Mouse (Mus musculus) neural tube, embryonic 12.5 days (tissue): Measurements from ENCODE around the gene Mtnr1a. TPM values are rescaled to one million over a fixed set of nuclear protein-coding genes. Genes with fewer than 3 reads are reported as not detected.

Source experiments
- ATAC-seq: fragments of 200-750 bp; cut with Nextera tagmentation; 2 replicates; pipeline ENCODE4 v1.8.0; 2017; ENCODE audit warnings: low read depth, mild to moderate bottlenecking, moderate TSS enrichment, moderate library complexity; ENCODE audit not compliant: low FRiP score
- H3K27ac ChIP-seq: fragments of 300-500 bp; sonication (generic); 2 replicates; pipeline ENCODE4 v1.5.1; 2016
- H3K27me3 ChIP-seq: fragments of 300-500 bp; sonication (generic); replicated peaks from 2 replicates; pipeline ENCODE4 v1.6.1; 2016; ENCODE audit warnings: mild to moderate bottlenecking
- H3K36me3 ChIP-seq: fragments of 300-500 bp; sonication (generic); 2 replicates; pipeline ENCODE4 v1.6.1; 2016; ENCODE audit warnings: mild to moderate bottlenecking
- H3K4me1 ChIP-seq: fragments of 300-500 bp; sonication (generic); 2 replicates; pipeline ENCODE4 v1.6.1; 2016
- H3K4me2 ChIP-seq: fragments of 300-500 bp; sonication (generic); replicated peaks from 2 replicates; pipeline ENCODE4 v1.6.1; 2016; ENCODE audit warnings: mild to moderate bottlenecking
- H3K4me3 ChIP-seq: fragments of 300-500 bp; sonication (generic); 2 replicates; pipeline ENCODE4 v1.5.1; 2016
- H3K9ac ChIP-seq: fragments of 300-500 bp; sonication (generic); 2 replicates; pipeline ENCODE4 v1.6.1; 2016; ENCODE audit warnings: mild to moderate bottlenecking
- H3K9me3 ChIP-seq: fragments of 300-500 bp; sonication (generic); 2 replicates; pipeline ENCODE4 v1.6.1; 2016; ENCODE audit warnings: mild to moderate bottlenecking
- WGBS: fragments of 180-500 bp; shearing (Covaris S2); methylation state at CpG from one replicate; pipeline ENCODE4 v1.1.7; 2016; 5-methylcytosine and 5-hydroxymethylcytosine counted together
- polyA plus RNA-seq: library from polyadenylated mRNA; unstranded; fragments of >200 nt; fragmentation: Nextera tagmentation; extraction: Ambion mirVana; gene quantifications from 2 replicates; pipeline ENCODE4 v1.2.1, GENCODE M21; 2016

Gene Mtnr1a
- 0.41 and 0.56 TPM in 2 replicates for polyA plus RNA-seq

DNA sequence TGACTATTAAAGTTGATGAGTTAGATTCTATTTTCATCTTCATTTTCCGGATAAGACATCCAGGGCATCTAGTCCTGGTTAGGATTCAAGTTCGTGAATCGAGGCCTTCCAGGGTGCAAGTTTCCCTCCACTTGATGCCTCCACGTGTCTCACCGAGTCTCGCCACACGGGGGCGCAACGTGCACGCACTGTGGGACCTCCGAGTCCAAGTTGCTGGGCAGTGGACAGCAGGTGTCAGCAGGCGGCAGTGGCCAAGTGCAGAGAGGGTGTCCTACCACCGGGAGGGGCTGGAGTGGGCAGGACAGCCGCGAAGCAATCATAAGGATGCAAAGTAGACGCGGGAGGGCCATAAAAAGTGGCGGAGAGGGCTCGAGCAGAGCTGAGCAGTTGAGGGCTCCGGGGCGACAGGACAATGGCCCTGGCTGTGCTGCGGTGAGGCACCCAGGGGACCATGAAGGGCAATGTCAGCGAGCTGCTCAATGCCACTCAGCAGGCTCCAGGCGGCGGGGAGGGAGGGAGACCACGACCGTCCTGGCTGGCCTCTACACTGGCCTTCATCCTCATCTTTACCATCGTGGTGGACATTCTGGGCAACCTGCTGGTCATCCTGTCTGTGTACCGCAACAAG, at the start of gene Mtnr1a:
Mtnr1a (plus strand) TSS at position 379 of the 628 bp plus-strand sequence.
- 6% methylated on average over 29 of the region's 29 CpGs for WGBS
- Histone ChIP-seq H3K27me3 (no peaks in the 10 kb centered on the region), H3K4me1 (peaks cover 10% of the 10 kb centered on the region), H3K4me2 (peak within 1 kb of the TSS; percentile 69), H3K9ac (no peak within 1 kb of the TSS), H3K4me3 (peak within 1 kb of the TSS; percentile 29), H3K9me3 (no peaks in the 10 kb centered on the region), H3K36me3 (no peaks in the 10 kb centered on the region), H3K27ac (no peak within 1 kb of the TSS)
- peak; percentile 86 for ATAC-seq

DNA sequence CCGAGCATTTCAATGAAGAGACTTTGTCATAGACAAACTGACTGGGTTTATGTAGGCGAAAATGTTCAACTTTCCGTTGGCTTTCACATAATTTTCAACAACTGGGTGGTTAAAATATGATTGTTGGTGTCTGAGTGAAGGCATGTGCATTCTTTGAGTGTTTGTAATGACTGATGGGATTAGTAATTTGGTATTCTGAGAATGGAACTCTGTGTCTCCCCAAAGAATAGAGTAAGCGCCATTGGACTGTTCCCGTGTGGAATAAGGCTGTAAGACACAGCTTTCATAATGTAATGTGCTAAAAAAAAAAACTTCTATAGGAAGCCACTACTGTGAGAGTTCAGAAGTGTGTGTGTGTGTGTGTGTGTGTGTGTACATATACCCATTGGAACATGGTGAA, 49.7 kb upstream of the Mtnr1a start:
- WGBS = 85% methylated on average over 5 of the region's 5 CpGs
- Histone ChIP-seq H3K9ac (no peak overlapping the region), H3K4me3 (no peak overlapping the region), H3K36me3 (peaks cover 42% of the 10 kb centered on the region), H3K4me1 (no peaks in the 10 kb centered on the region), H3K27ac (no peak overlapping the region), H3K4me2 (no peak overlapping the region), H3K9me3 (0 out of 2 replicates have a peak, but pooled peaks cover 3% of the 10 kb centered on the region), H3K27me3 (no peaks in the 10 kb centered on the region)
- ATAC-seq = no peak

DNA sequence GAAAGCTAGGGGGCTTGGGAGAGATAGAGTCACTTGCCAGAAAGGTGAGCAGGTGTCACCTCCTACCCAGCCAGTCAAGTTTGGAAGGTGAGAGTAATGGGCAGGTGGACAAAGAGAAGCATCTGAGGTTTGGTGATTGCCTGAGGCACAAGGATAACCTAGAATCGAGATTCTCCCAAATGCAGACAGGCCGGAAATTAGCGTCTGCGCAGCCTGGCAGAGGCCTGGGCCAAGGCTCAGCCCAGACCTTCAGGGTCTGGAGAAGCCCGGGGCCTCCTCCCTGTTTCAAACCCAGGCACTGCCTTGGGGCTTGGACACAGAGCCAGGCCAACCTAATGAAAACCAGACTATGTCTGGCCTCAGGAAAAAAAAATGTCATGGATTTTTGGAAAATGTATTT, 47.8 kb upstream of the Mtnr1a start:
- no peak overlapping the region for H3K27ac ChIP-seq
- 93% methylated on average over 5 of the region's 5 CpGs for WGBS
- H3K27me3 ChIP-seq = no peaks in the 10 kb centered on the region
- H3K4me1 ChIP-seq = no peaks in the 10 kb centered on the region
- H3K4me2 ChIP-seq = no peak overlapping the region
- peaks cover 51% of the 10 kb centered on the region for H3K36me3 ChIP-seq
- H3K9ac ChIP-seq = no peak overlapping the region
- H3K9me3 ChIP-seq = peaks cover 10% of the 10 kb centered on the region; the same call in 1 of the 2 replicates
- no peak overlapping the region for H3K4me3 ChIP-seq
- ATAC-seq = no peak

DNA sequence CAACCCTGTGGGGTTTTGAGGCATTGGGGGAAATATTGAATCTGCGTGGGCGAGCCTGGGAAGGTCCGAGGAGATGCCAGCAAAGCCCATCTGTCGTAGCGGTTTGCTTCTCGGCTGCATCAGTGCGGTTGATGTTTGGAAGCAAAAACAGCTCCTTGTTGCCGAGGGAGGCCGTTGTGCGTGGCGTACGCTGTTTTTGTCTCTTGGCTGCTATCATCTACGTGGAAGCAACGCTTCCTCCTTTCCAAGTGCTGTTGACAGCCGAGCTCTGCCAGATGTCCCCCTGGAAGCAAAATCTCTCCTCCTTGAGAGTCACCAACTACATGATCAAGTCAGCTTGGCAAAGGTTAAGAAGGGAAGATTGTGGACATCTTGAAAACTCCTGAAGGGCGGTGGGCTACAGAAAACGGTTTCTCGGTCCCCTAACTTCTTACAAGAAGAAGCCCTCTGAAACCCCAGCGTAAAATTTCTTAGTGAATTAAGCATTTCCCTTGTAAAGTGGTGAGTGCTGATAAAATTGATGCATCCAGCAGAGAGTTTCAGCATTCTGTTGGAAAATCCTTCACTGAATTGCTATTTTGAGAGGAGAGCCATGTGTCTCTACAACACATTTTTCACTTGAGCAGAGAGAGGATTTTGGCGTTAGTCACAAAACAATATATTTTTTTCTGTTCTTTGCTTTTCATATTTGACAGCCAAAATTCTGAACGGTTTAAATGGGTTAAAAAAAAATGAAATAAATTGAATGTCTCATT, 46.8 kb upstream of the Mtnr1a start:
- no peak for ATAC-seq
- WGBS = 96% methylated on average over 21 of the region's 21 CpGs
- no peak overlapping the region for H3K4me2 ChIP-seq
- H3K27ac ChIP-seq = no peak overlapping the region
- peaks cover 10% of the 10 kb centered on the region; the same call in 1 of the 2 replicates for H3K9me3 ChIP-seq
- peaks cover 57% of the 10 kb centered on the region for H3K36me3 ChIP-seq
- H3K4me3 ChIP-seq = no peak overlapping the region
- H3K27me3 ChIP-seq = no peaks in the 10 kb centered on the region
- no peaks in the 10 kb centered on the region for H3K4me1 ChIP-seq
- no peak overlapping the region for H3K9ac ChIP-seq

DNA sequence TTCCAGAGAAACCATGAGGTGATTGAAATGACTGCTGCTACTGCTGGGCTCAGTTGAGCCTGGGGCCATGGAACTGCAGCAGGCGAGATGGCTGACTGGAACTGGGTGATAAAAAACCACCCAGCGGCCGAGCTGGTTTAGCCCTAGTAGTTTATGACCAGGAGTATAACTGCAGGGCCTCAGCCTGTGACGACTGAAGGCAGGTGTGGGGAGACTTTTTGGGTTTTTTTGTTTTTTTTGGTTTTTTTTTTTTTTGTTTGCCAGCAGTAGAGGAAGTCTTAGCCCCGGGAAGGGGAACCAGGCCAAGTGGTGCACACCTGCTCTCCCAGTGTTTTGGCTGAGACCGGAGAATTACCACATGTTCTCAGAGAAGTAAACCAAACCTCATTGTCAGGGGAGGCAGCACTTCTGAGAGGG, 40.8 kb upstream of the Mtnr1a start:
- no peaks in the 10 kb centered on the region for H3K27me3 ChIP-seq
- no peak for ATAC-seq
- no peak overlapping the region for H3K4me2 ChIP-seq
- no peak overlapping the region for H3K4me3 ChIP-seq
- no peak overlapping the region for H3K9ac ChIP-seq
- no peaks in the 10 kb centered on the region for H3K4me1 ChIP-seq
- H3K27ac ChIP-seq = no peak overlapping the region
- WGBS = 59% methylated on average over 6 of the region's 6 CpGs
- peaks cover 68% of the 10 kb centered on the region for H3K36me3 ChIP-seq
- peaks cover 10% of the 10 kb centered on the region; the same call in 1 of the 2 replicates for H3K9me3 ChIP-seq

DNA sequence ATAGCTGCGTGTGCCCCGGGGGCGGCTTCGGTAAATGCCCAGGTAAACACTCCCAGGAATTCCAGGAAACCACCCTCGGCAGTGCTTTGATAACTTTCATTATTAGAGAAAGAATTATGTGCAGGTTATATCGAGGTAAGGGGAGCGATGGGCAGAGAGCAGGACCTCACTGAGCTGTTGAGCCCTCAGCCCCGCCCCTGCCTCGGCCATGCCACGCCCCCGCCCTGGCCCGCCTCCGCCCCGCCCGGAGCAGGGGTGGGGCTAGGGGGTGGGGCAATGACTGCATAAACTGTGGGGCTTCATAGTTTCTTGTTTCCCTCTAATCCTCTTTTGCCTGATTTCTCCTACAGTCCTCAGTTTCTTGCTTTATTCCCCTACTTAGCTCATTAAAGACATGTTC, 30.6 kb upstream of the Mtnr1a start:
- H3K9ac ChIP-seq = no peak overlapping the region
- no peak overlapping the region for H3K27ac ChIP-seq
- H3K4me2 ChIP-seq = no peak overlapping the region
- H3K4me3 ChIP-seq = no peak overlapping the region
- WGBS = 91% methylated on average over 12 of the region's 15 CpGs
- H3K4me1 ChIP-seq = no peaks in the 10 kb centered on the region
- ATAC-seq = no peak
- no peaks in the 10 kb centered on the region for H3K27me3 ChIP-seq
- H3K9me3 ChIP-seq = peaks cover 4% of the 10 kb centered on the region; the same call in 1 of the 2 replicates
- H3K36me3 ChIP-seq = peaks cover 77% of the 10 kb centered on the region

DNA sequence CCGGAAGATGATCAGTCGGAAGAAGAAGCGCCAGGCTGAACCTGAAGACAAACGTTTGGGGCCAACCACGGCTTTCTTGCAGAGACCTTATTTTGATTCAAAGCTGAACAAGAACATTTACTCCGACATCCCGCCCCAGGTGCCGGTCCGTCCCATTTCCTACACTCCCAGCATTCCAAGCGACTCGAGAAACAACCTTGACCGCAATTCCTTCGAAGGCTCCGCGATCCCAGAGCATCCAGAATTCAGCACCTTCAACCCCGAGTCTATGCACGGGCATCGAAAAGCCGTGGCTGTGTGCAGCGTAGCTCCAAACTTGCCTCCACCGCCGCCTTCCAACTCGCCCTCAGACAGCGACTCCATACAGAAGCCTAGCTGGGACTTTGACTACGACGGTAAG, 24.8 kb upstream of the Mtnr1a start:
- H3K36me3 ChIP-seq = peaks cover 52% of the 10 kb centered on the region
- no peak overlapping the region for H3K4me3 ChIP-seq
- H3K4me2 ChIP-seq = no peak overlapping the region
- ATAC-seq = no peak
- 96% methylated on average over 26 of the region's 26 CpGs for WGBS
- no peak overlapping the region for H3K9ac ChIP-seq
- no peak overlapping the region for H3K27ac ChIP-seq
- no peaks in the 10 kb centered on the region for H3K4me1 ChIP-seq
- no peaks in the 10 kb centered on the region for H3K27me3 ChIP-seq
- H3K9me3 ChIP-seq = peaks cover 4% of the 10 kb centered on the region; the same call in 1 of the 2 replicates

DNA sequence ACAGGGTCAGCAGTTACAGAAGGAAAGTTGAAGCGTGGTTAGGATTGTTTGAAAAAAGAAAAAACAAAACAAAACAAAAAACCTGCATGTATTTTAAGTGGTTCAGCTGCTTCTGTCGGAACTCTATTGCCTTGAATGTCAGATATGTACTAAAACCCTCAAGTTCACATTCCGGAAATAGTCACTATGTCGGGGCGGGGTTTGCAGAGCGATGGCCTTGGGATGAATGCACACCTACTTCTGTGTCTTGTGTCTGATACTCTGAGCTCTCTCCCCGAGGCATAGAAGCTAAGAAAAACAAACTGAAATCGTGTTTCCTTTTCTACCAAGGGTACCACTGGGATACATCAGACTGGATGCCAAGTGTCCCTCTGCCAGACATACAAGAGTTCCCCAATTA, 18.5 kb upstream of the Mtnr1a start:
- no peak overlapping the region for H3K27ac ChIP-seq
- no peak for ATAC-seq
- no peaks in the 10 kb centered on the region for H3K27me3 ChIP-seq
- peaks cover 24% of the 10 kb centered on the region for H3K36me3 ChIP-seq
- no peak overlapping the region for H3K9ac ChIP-seq
- H3K4me2 ChIP-seq = no peak overlapping the region
- WGBS = 94% methylated on average over 8 of the region's 8 CpGs
- no peaks in the 10 kb centered on the region for H3K4me1 ChIP-seq
- H3K4me3 ChIP-seq = no peak overlapping the region
- H3K9me3 ChIP-seq = no peaks in the 10 kb centered on the region

DNA sequence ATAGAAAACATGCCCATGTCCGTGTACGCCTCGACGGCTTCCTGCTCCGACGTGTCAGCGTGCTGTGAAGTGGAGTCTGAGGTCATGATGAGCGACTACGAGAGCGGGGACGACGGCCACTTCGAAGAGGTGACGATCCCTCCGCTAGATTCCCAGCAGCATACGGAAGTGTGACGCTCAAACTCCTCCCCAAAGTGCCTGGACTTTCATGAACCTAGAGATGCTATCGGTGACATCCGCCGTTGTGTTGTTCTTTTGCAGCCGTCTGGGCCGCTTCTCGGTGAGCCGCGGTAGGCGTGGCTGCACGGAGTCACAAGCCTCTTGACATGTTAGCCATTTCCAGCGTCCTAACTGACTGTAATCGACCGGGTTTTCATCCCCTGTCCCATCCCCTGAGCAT, 17.7 kb upstream of the Mtnr1a start:
- H3K9ac ChIP-seq = no peak overlapping the region
- no peak overlapping the region for H3K27ac ChIP-seq
- H3K36me3 ChIP-seq = peaks cover 24% of the 10 kb centered on the region
- no peaks in the 10 kb centered on the region for H3K4me1 ChIP-seq
- 96% methylated on average over 30 of the region's 30 CpGs for WGBS
- H3K9me3 ChIP-seq = no peaks in the 10 kb centered on the region
- no peak for ATAC-seq
- H3K4me3 ChIP-seq = no peak overlapping the region
- no peak overlapping the region for H3K4me2 ChIP-seq
- H3K27me3 ChIP-seq = no peaks in the 10 kb centered on the region

DNA sequence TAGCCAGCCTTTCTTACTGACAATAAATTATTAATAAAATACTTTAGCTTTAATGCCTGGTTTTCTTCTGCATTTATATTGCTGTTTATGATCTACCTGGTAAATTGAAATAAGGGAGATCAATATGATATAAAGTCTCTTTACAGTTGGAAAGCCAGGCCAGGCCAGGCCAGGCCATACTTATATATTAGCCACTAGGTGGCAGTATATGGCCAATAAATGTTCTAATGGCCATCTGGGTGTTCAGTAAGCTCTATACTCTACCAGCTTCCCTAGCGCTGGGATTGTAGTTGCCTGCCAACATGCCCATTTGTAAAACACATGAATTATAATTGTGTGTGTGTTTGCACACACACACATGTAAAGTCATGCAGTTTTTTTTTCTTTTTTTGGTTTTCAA, 16.7 kb upstream of the Mtnr1a start:
- Histone ChIP-seq H3K27me3 (no peaks in the 10 kb centered on the region), H3K27ac (no peak overlapping the region), H3K9me3 (no peaks in the 10 kb centered on the region), H3K4me2 (no peak overlapping the region), H3K36me3 (peaks cover 18% of the 10 kb centered on the region), H3K4me1 (no peaks in the 10 kb centered on the region), H3K9ac (no peak overlapping the region), H3K4me3 (no peak overlapping the region)
- 0 out of 2 replicates have a peak, but pooled peaks have one; percentile 56 for ATAC-seq
- 86% methylated on average over 1 of the region's 1 CpGs for WGBS

DNA sequence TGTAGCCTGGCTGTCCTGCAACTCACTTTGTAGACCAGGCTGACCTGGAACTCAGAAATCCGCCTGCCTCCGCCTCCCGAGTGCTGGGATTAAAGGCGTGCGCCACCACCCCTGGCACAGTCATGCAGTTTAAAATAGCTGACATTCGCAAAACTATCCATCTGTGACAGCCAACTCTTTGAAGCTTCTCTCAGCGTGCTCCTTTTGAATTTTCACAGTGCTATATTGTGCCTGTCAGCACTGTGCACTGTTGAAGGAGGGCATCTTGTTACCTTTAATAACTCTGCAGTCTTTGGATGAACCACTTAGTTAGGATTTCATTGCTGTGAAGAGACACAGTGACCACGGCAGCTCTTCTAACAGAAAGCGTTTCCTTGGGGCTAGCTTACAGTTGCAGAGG, 16.3 kb upstream of the Mtnr1a start:
- Histone ChIP-seq H3K4me2 (no peak overlapping the region), H3K9ac (no peak overlapping the region), H3K36me3 (peaks cover 18% of the 10 kb centered on the region), H3K27me3 (no peaks in the 10 kb centered on the region), H3K4me1 (no peaks in the 10 kb centered on the region), H3K27ac (no peak overlapping the region), H3K9me3 (no peaks in the 10 kb centered on the region), H3K4me3 (no peak overlapping the region)
- 93% methylated on average over 9 of the region's 9 CpGs for WGBS
- ATAC-seq = no peak

DNA sequence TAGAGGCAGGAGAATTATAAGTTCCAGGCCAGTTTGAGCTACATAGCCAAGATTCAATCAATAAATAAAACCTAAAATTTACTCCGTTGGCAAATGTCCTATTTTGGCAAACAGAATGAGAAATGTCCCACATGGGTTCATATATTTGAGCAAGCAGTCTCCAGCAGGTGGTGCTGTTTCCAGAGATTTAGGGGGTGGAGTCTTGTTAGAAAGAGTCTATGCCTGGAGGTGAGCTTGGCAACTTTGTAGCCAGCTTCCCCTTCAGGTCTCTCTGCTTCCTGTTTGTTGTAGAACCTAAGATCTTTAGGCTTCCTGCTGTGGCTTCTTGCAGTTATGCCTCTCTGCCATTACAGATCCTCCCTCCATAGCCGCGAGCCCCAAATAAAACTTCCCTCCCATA, 13.4 kb upstream of the Mtnr1a start:
- no peaks in the 10 kb centered on the region for H3K4me1 ChIP-seq
- H3K27me3 ChIP-seq = no peaks in the 10 kb centered on the region
- H3K36me3 ChIP-seq = peaks cover 14% of the 10 kb centered on the region
- ATAC-seq = no peak
- no peak overlapping the region for H3K9ac ChIP-seq
- no peaks in the 10 kb centered on the region for H3K9me3 ChIP-seq
- no peak overlapping the region for H3K4me3 ChIP-seq
- 95% methylated on average over 3 of the region's 3 CpGs for WGBS
- H3K27ac ChIP-seq = no peak overlapping the region
- no peak overlapping the region for H3K4me2 ChIP-seq
